Mouse (Mus musculus) cerebellum, adult 9-10 months (tissue): ENCODE data around the gene Crp.

Experiments used
- DNase-seq: peaks from one replicate; pipeline ENCODE4 v3.0.0; 2022

Crp gene

GRCm38 (mm10) chr1:172697844-172698243 lies at the start of gene Crp:
Gene Crp, plus strand, starts transcription at chr1:172698055.
- no peak for DNase-seq

- no peak for DNase-seq
Observed at GRCm38 (mm10) chr1:172649396-172649795, 48.5 kb upstream of the Crp start.

GRCm38 (mm10) chr1:172650519-172651287 lies 47.2 kb upstream of the Crp start:
- DNase-seq = peak; percentile 9

GRCm38 (mm10) chr1:172651288-172651987 lies 46.4 kb upstream of the Crp start:
- no peak for DNase-seq

DNA sequence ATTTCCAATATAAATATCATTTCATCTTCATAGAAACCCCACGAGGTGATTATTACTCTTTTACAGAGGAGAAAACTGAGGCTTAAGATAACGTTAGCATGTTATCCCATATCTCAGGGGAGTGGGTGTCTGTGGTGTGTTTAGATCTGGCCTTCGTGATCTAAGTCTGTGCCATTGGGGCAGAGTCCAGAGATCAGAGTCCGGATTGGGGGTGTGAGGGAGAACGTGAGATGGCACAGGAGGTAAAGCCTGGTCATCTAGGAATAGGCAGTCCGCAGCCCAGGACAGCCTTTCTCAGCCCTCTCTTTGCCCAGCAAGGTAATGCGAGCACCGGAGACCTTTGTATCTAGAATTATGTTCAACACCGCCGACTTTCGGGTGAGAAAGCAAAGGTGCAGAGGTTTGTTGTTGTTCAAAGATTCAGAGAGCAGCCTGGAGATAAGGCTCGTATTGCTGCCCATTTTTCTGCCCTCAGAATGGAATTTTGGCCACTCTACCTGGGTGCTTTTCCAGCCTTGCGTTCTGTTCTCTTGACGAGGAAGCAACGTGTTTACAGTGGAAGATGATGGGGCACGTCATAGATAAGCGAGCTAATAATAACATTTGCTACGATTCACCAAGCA lies 45.7 kb upstream of the Crp start:
- DNase-seq = no peak

GRCm38 (mm10) chr1:172653900-172654299 lies 44.0 kb upstream of the Crp start:
- DNase-seq = no peak

DNA sequence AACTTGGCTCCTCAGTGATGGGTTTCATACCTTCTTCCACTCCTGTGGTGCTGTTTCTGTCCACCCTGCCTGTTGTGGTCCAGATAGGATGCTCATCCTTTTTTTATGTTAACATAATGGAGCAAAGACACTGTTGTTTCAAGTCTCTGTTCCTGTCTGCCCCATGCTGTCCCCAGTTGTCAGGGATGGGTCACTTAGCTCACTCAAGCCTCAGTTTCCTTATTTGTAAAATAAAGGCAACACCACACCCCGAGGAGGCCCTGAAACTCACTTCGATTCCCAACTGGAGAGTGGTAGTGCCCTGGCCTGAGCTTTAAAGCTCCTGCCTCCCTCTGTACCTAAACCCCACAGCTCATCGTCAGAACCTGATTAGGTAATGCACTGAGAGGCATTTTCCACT lies 40.6 kb upstream of the Crp start:
- no peak for DNase-seq

GRCm38 (mm10) chr1:172659688-172660087 lies 38.2 kb upstream of the Crp start:
- DNase-seq = no peak

GRCm38 (mm10) chr1:172665457-172665856 lies 32.4 kb upstream of the Crp start:
- no peak for DNase-seq

- DNase-seq = no peak
Observed at GRCm38 (mm10) chr1:172667597-172667996, 30.3 kb upstream of the Crp start.

DNA sequence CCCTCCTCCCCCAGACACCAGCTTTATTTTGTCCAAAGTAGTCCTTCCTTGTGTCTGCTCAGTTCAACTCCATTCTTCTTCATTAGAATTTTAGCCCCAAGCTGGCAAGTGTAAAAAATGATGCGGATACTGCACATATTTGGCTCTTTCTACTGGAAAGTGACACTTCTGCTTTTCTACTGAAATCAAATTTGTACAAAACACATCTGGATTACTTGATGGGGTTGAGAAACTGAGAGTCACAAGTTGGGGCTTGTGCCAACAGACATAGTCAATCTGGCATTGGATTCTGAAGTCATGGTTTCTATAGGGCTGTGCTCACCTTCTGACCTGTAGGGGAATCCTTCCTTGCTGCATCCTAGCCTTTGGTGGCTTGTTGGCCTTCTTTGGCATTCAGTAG lies 27.1 kb upstream of the Crp start:
- no peak for DNase-seq

DNA sequence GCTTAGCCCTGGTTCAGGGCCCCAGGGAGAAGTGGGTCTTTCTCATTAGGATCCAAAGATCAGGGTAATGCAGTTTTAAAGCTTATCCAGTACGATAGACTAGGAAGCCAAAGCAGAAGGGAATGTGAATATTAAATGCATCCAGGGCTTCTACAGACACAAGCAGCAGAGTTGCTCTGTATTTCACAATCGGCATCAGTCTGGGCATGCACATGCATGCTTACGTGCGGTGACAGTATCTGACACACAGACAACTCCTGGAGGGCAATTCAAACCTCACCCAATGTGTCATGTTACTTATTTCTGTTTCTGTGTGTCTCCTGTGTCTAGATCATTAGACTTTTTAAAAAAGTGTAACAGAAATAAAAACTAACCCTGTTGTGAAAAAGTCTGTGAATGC lies 17.1 kb upstream of the Crp start:
- no peak for DNase-seq

- DNase-seq = no peak
Observed at GRCm38 (mm10) chr1:172683551-172683950, 14.3 kb upstream of the Crp start.

- no peak for DNase-seq
Observed at GRCm38 (mm10) chr1:172683957-172684356, 13.9 kb upstream of the Crp start.

DNA sequence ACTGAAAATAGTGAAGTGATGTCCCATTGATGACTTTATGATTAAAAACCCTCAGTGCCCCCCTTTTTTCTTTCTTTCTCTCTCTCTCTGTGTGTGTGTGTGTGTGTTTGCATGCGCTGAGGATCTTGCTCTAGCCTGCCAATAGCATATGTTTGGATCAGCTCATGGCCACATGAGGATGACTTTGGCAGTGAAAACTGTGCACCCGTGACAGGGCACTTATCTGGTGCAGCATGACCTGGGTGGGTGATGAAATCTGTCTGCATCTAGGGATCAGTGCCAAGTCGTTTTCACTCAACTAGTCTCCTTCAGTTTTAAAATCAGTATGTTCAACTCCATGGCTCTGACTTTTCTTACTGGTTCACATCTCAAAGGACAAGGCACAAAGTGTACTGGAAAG lies 12.7 kb upstream of the Crp start:
- no peak for DNase-seq

- no peak for DNase-seq
Observed at GRCm38 (mm10) chr1:172697422-172697821, 433 bp upstream of the Crp start.

GRCm38 (mm10) chr1:172700814-172701213 lies 3.0 kb downstream of the Crp start:
- DNase-seq = no peak

DNA sequence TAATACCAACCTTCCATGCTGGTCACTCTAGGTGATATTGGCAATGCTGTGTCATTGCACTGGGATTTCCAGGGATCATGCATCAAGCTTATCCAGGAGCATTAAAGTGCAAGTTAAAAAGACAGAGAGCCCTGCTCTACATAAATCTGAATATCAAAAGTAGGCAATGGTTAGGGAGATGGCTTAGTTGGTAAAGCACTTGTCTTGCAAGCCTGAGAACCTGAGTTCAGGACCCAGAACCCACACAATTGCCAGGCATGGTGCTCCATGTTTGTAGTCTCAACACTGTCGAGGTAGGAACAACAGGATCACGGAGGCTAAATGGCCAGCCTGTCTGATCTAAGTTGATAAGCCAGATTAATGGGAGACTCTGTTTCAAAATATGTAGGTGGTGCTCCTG lies 3.5 kb downstream of the Crp start:
- DNase-seq = no peak

DNA sequence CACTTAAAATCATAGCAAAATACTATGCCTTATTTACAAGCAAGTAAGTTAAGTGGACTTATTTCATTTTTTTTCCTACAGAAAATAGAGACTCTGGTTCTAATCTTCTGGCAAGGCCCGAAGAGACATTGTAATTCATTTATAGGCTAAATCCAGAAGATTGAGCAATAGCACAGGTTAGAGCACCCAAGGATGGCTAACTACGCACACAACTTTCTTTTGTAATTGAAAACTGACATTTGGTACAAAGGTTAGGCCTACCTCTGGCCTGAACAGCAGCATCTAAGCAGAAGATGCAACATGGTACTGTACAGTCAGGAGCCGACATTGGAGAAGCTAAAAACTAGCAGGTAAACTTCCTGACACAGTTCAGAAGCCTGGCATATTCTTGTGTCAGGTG lies 4.0 kb downstream of the Crp start:
- DNase-seq = no peak

DNA sequence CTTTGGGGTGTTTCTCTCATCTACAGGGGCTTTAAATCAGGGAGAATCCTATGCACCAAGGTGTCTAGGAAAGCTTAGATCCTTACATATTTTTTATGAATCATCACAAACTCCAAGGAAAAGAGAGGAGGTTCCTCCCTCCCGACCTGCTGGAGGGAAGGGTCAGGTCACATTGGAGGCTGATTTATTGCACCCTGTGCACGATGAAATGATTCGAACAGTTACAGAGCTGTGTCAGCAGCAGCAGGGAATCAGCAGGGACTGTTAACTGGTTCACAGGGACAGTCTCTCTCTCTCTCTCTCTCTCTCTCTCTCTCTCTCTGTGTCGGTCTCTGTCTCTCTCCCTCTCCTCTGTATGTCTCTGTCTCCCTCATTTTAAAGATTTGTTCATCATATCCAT lies 6.9 kb downstream of the Crp start:
- DNase-seq = no peak

GRCm38 (mm10) chr1:172706243-172706642 lies 8.4 kb downstream of the Crp start:
- no peak for DNase-seq

GRCm38 (mm10) chr1:172709788-172710350 lies 12.0 kb downstream of the Crp start:
- DNase-seq = no peak

DNA sequence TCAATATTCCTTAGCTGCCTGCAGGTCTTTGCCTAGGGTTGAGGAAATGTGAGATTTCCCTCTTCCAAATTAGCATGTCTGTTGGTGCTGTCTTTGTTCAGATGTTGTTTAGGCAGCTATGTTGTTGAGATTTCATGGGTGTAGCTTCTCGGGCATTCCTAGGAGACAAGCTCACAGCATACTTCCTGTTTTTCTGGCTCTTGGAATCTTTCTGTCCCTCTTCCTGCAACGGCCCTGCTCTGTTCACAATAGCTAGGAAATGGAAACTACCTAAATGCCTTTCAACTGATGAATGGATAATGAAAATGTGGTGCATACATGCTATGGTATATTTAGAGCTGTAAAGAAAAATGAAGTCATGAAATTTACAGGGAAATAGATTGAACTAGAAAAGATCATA lies 13.5 kb downstream of the Crp start:
- no peak for DNase-seq

DNA sequence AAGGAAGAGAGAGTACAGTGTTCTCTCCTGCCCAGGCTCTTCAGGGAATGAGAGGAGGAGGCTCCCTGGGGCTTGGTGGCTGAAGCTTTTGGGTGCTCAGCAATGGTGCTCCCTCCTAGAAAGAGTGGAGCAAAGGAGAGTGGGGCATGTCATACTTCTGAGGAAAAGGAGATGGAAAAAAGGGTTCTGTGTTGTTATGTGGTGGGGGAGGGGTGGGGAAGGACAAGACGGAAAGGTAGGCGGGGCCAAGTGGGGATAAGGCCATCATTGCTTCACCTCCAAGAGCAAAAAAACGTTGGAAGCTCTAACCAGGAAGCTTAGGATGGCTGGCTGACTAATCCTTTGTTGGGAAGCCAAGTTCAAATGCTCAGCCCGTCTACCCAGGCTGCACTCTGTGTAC lies 14.1 kb downstream of the Crp start:
- no peak for DNase-seq
